Mouse (Mus musculus): ENCODE measurements around the gene Krtcap3. TPM values are rescaled to one million over a fixed set of nuclear protein-coding genes. Genes with fewer than 3 reads are reported as not detected.

The Krtcap3 gene
- total RNA-seq, 2 experiments from 2014 or later, result 2.4 to 2.6 TPM

- peak in 1 of 2 experiments; percentile 54 for DNase-seq (ENCODE audit: extremely low spot score in 1 of 2, low spot score in 2 of 2)
- intact Hi-C loops (cut with DNase I), result no loop called here
Measured at GRCm38 (mm10) chr5:31294964-31295605, 43.6 kb downstream of the Krtcap3 start.

GRCm38 (mm10) chr5:31295606-31296141 is 44.2 kb downstream of the Krtcap3 start, which contains the start of gene Fndc4:
Gene Fndc4 (minus strand): TSS chr5:31296080.
- intact Hi-C loops (cut with DNase I), result no loop called here
- DNase-seq (ENCODE audit: extremely low spot score in 1 of 2, low spot score in 2 of 2), result peak; percentile 34 to 75

GRCm38 (mm10) chr5:31297047-31297757 is 45.7 kb downstream of the Krtcap3 start, which contains the start of gene Gckr:
Gene Gckr (plus strand): TSS chr5:31297443.
- no peak for DNase-seq (ENCODE audit: extremely low spot score in 1 of 2, low spot score in 2 of 2)
- intact Hi-C loops (cut with DNase I), result no loop called here

GRCm38 (mm10) chr5:31297981-31298380 is 46.5 kb downstream of the Krtcap3 start:
- intact Hi-C loops (cut with DNase I), result no loop called here
- no peak for DNase-seq (ENCODE audit: extremely low spot score in 1 of 2, low spot score in 2 of 2)

- intact Hi-C loops (cut with DNase I), result no loop called here
- no peak for DNase-seq (ENCODE audit: extremely low spot score in 1 of 2, low spot score in 2 of 2)
Measured at GRCm38 (mm10) chr5:31298486-31298885, 47.0 kb downstream of the Krtcap3 start.

- intact Hi-C loops (cut with DNase I), result no loop called here
- DNase-seq (ENCODE audit: extremely low spot score in 1 of 2, low spot score in 2 of 2), result no peak
Measured at GRCm38 (mm10) chr5:31301866-31302265, 50.4 kb downstream of the Krtcap3 start.

Other genes with a start within 250 kb of the Krtcap3 start
- gene Atraid, start 203.4 kb upstream of the Krtcap3 start, total RNA-seq (2021), result 10 to 100 TPM; 72.4 to 77.2 TPM
- 10 to 100 TPM; 15.3 to 16.5 TPM for gene Slc5a6, start 202.8 kb upstream of the Krtcap3 start, total RNA-seq (2021)
- gene Cad, start 196.9 kb upstream of the Krtcap3 start, total RNA-seq (2021), result 10 to 100 TPM; 21.5 to 25.4 TPM
- not detected for gene Dnajc5g, start 145.4 kb upstream of the Krtcap3 start, total RNA-seq (2021)
- 100 to 1,000 TPM; 101 to 118 TPM for gene Slc30a3, start 143.5 kb upstream of the Krtcap3 start, total RNA-seq (2021)
- gene Trim54, start 135.0 kb upstream of the Krtcap3 start, total RNA-seq (2021), result under 1 TPM; 0.86 to 0.97 TPM
- gene Ucn, start 112.9 kb upstream of the Krtcap3 start, total RNA-seq (2021), result 1 to 10 TPM; 1.1 TPM
- 10 to 100 TPM; 35.7 to 36.2 TPM for gene Mpv17, start 97.4 kb upstream of the Krtcap3 start, total RNA-seq (2021)
- gene Gm29609, start 71.8 kb upstream of the Krtcap3 start, total RNA-seq (2021), result 1 to 10 TPM; 1.6 to 3.9 TPM
- 10 to 100 TPM; 59.8 to 60.6 TPM for gene Gtf3c2, start 71.5 kb upstream of the Krtcap3 start, total RNA-seq (2021)
- 10 to 100 TPM; 73.4 to 74.6 TPM for gene Snx17, start 58.5 kb upstream of the Krtcap3 start, total RNA-seq (2021)
- 10 to 100 TPM; 48.2 to 49.7 TPM for gene Eif2b4, start 58.3 kb upstream of the Krtcap3 start, total RNA-seq (2021)
- gene Zfp513, start 49.4 kb upstream of the Krtcap3 start, total RNA-seq (2021), result 10 to 100 TPM; 25.0 to 26.5 TPM
- gene Ppm1g, start 31.0 kb upstream of the Krtcap3 start, total RNA-seq (2021), result 100 to 1,000 TPM; 108 TPM
- 10 to 100 TPM; 73.0 to 77.3 TPM for gene Nrbp1, start 10.8 kb upstream of the Krtcap3 start, total RNA-seq (2021)
- not detected for gene Gm9970, start 10.5 kb upstream of the Krtcap3 start, total RNA-seq (2021)
- 10 to 100 TPM; 67.7 to 68.2 TPM for gene Ift172, start 39.4 kb downstream of the Krtcap3 start, total RNA-seq (2021)
- gene Fndc4, start 44.4 kb downstream of the Krtcap3 start, total RNA-seq (2021), result 100 to 1,000 TPM; 165 to 166 TPM
- gene Gckr, start 45.8 kb downstream of the Krtcap3 start, total RNA-seq (2021), result under 1 TPM in 1 of 2 experiments, not detected in 1; 0.14 TPM
- 10 to 100 TPM; 58.2 to 60.8 TPM for gene Zfp512, start 200.7 kb downstream of the Krtcap3 start, total RNA-seq (2021)
- under 1 TPM; 0.13 to 0.20 TPM for gene 4930548H24Rik, start 234.0 kb downstream of the Krtcap3 start, total RNA-seq (2021)
- 10 to 100 TPM; 37.5 to 40.5 TPM for gene Gpn1, start 243.1 kb downstream of the Krtcap3 start, total RNA-seq (2021)

Measured in left cerebral cortex, postnatal 10 days (tissue).